Mouse (Mus musculus) urinary bladder, postnatal 36 days (tissue): ENCODE data around the gene Slc46a3.

Source experiments
- DNase-seq, 2 experiments: peaks; one replicate each; pipeline ENCODE4 v3.0.0; 2022; ENCODE audit warnings: low spot score in 2 of 2, mixed read lengths in 1 of 2

Gene Slc46a3

DNA sequence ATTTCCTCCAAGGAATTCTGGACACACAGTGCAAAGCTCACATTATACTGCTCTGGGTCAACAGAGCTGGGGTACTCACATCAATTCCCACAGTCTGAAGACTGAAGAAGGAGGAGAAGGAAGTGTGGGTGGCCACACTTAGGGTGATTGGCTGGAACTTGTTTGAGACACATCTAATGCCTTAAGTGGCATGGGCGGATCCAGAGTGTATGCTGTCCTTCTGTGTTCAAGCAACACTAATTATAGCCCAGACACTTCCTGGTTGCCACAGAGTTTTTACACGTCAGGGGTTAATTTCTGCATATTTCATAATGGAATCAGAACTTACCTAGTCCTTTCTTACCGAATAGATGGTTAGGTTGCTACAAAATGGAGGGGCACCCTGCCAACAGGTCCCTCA lies 49.3 kb downstream of the Slc46a3 start:
- DNase-seq: no peak

DNA sequence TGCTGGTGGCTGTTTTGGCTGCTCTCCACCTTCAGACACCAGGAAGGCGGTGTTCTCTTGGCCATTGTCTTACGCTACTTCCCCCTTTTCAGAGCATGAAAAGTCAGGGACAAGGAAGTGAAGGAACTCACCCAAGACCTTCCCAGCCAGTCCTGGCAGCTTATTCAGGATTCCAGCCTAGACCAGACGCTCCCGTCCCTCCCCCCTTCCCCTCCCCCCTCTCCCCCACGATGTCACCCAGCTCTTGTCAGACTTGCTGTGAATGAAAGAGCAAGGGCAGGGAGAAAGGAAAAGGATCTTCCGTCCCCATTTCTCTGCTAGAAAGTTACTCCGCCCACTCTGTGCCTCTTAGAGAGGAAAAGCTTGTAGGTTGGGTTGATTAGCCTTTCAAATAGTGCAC lies 51.3 kb downstream of the Slc46a3 start:
- no peak for DNase-seq

DNA sequence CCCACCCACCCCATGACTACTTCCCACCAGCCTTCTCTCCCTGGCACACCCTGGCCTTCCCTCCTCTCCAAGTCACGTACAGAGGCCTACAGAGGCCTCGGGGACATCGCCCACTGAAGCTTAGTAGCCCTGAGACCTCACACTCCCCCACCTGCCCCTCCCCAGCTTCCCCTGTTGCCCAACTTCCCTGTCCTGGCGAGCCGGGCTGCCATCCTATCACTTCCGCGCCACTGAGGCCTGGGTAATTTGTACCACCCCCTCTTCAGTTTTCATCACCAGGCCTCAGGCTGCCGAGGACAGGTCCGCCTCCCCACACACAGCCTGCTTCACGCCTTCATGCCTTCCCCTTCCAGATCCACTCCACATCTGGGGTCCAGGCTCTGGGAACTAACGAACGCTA lies 55.2 kb downstream of the Slc46a3 start:
- no peak for DNase-seq

DNA sequence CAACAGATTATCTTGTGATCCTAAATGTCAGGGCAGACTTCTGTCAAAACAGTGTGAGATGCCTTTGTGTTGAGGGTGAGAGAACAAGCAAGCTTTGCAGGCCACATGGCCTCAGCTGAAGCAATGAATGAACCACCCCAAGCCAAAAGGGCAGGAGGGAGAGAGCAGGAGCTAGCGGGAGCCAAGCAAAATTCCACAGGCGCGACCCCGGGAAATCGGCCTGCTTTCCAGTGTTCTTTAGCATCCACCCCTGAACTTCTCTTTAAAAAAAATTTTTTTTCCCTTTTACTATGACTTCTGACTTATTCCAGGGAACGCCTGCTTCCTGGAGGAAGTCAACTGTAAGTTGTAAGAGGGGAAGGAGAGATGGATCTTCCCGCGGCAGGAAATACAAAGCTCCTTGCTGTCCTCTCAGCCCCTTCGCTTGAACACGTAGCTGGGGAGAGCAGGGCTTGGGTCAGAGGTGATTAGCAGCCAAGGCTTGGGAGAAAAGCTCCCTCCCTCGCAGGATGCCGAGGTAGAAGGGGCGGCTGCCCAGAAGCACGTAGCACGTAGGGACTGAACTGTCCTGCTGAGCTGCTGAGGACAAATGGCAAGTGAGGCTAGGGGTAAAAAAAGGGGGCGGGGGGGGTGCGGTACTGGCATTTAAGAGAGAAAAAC lies 59.6 kb downstream of the Slc46a3 start:
- DNase-seq: no peak

DNA sequence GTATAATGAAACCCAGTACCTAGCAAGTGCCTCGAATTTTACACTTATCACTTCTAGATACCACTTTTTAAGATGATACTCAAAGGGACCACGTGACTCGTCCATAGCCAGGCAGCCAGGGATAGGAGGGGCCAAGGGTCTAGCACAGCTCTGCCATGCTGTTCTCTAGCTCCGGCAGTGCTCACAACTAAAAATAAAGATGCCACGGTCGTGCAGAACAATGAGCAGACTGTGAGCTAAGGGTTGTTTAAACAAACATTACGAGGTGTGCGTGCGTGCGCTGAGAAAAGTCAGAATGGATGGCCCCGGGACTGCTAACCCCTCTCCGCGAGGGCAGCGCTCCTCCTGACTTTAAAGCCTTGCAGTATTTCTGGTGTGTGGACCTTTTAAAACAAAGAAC lies 61.8 kb downstream of the Slc46a3 start:
- DNase-seq: no peak

DNA sequence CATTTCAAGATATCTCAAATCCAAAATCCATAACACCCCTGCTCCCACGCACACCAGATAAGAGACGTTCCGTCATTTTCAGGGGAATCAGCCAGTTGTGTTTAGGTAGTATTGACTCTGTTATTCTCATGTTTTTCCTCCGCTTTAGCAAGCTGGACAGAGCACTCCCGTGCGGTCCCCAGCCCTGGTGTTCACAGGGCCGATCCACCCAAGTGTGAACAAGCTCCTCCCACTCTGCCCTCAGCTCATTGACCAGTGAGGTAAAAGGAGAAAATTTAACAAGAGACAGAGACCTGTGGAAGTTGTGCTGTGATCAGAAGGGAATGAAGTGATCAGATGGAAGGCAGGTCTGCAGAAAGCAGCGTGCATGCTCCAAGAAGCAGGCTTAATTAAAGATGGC lies 65.8 kb downstream of the Slc46a3 start:
- no peak for DNase-seq
